Mouse (Mus musculus): ENCODE results near the gene Det1. TPM values are rescaled to one million over a fixed set of nuclear protein-coding genes. Genes with fewer than 3 reads are reported as not detected.

Gene Det1
- polyA plus RNA-seq, 1 experiment, result 6.6 TPM

Other genes with a start within 250 kb of the Det1 start
- 104 and 127 TPM in 2 replicates for gene Ntrk3, start 109.3 kb downstream of the Det1 start, polyA plus RNA-seq (2012; ENCODE audit: insufficient read depth, insufficient read length, missing spikeins)
- gene Mrps11, start 64.1 kb downstream of the Det1 start, polyA plus RNA-seq (2012; ENCODE audit: insufficient read depth, insufficient read length, missing spikeins), result 62.5 and 68.0 TPM in 2 replicates
- 56.4 and 61.8 TPM in 2 replicates for gene Mrpl46, start 63.7 kb downstream of the Det1 start, polyA plus RNA-seq (2012; ENCODE audit: insufficient read depth, insufficient read length, missing spikeins)
- gene Aen, start 48.6 kb upstream of the Det1 start, polyA plus RNA-seq (2012; ENCODE audit: insufficient read depth, insufficient read length, missing spikeins), result 8.5 and 20.2 TPM in 2 replicates
- gene Isg20, start 66.2 kb upstream of the Det1 start, polyA plus RNA-seq (2012; ENCODE audit: insufficient read depth, insufficient read length, missing spikeins), result 6.0 and 8.6 TPM in 2 replicates
- not detected in 2 replicates for gene Acan, start 206.2 kb upstream of the Det1 start, polyA plus RNA-seq (2012; ENCODE audit: insufficient read depth, insufficient read length, missing spikeins)

Data from brown adipose tissue, adult 24 weeks (tissue).